Mouse (Mus musculus): ENCODE measurements around the gene Srd5a1.
"Not testable (repeated sequence)": the region's sequence is repeated elsewhere in the genome, so short reads cannot be mapped to it uniquely, and the experiment has no call there.

Gene Srd5a1

DNA sequence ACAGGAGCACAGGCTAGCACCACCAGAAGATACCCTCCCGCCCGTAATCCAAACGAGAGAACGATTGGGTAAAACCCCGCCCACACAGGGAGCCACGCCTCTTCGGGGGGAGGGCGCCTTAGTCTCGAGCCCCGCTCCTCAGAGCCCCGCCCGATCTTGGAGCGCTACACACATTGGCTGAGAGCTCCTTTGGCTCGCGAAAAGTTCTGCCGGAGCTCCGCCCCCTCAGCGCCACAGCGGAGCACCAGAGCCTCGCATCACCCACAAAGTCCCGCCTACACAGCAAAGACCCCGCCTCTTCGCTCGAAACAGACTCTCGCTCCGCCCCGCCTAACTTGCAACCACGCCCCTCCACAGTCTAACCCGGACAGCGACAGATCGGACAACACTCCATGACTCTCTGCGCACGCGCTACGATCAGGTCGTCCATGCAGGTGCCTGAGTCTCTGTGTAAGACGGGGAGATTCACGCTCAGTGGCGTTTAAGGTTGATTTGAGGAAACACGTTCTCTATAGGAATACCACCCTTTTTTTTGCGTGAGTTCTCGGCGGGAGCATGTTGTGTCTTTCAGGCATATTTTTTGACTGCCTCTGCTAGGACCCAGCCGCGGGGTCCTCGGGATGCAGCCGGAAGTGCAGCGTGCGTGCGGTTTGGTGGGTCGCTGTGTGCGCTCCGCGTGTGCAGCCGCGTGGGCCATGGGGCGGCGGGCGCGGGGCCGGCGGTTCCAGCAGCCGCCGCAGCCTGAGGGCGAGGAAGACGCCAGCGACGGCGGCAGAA lies at the start of gene Srd5a1:
Gene Srd5a1, minus strand, starts transcription at position 45 of the 777 bp plus-strand sequence.
- peak; percentile 100 for DNase-seq (ENCODE audit: low read depth, low spot score)

DNA sequence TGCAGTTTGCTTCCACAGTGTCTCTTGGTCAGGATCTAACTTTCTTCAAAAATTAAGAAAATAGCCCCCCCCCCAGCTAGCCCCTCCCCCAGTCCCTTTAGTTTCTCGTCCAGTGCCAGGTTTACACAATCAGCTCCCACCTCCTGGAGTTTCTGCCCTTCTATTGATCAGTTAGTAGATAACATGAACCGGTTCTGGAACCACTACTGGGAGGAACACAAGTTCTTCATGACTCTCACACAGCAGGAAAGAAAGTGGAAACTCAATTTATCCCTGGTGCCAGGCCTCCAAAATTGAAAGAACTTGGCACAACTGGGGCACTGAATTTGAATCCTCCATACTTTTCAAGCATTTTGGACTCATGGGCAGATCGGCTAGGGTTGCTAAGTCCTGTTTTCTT lies 43.3 kb upstream of the Srd5a1 start:
- no peak for DNase-seq (ENCODE audit: low read depth, low spot score)

DNA sequence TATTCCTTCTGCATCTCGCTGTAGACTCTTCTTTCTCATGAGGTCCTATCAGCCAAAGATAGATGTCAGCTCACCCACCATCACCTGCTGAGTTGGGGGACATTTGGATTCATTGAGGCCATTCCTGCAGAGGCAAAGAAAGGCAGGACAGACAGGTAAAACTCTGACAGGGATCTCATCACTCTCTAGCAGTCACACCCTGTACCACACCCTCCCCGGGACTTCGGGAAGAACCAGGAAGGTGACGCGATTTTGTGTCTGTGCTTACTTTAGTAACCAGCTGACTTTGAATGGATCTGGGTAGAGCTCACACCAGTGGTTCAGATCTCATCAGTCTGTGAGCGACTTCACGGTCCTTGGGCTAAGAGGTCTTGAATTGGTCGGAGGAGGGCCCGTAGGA lies 35.2 kb upstream of the Srd5a1 start:
- DNase-seq (ENCODE audit: low read depth, low spot score): no peak

GRCm38 (mm10) chr13:69645694-69646423 lies 34.6 kb upstream of the Srd5a1 start:
- no peak for DNase-seq (ENCODE audit: low read depth, low spot score)

DNA sequence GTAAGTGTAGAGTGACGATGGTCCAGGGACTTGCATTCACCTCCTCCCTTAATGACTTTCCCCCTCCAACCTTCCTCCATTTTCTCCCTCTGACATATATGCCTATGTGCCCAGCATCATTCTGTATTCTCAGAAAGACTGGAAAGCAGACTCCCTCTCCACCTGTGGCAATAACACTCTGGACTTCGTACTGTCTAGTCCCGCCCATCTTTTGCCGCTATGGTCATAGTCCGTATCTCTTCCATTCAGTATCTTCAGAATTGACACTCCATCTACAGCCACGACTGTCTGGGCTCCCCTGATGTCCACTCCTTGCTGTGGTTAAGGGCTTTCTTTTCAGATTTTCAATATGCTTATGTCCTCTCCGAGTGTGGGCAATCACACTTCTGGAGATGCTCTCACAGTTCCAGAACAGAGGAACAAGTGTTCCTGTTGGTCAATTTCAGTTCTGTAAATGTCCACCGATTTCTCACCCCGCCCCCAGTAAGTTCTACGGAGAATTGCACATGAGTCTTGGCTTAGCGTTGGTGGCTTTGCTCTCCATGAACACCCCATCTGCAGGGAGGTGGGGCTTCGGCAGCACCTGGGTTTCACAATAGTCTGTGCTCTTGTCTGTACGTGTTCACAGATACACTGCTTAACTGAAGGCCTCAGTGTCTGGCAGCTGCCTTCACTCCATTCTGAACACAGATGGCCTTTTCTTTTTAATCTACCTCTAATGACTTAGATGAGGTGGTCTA lies 33.4 kb upstream of the Srd5a1 start:
- no peak for DNase-seq (ENCODE audit: low read depth, low spot score)

GRCm38 (mm10) chr13:69643937-69644336 lies 32.7 kb upstream of the Srd5a1 start:
- DNase-seq (ENCODE audit: low read depth, low spot score): no peak

DNA sequence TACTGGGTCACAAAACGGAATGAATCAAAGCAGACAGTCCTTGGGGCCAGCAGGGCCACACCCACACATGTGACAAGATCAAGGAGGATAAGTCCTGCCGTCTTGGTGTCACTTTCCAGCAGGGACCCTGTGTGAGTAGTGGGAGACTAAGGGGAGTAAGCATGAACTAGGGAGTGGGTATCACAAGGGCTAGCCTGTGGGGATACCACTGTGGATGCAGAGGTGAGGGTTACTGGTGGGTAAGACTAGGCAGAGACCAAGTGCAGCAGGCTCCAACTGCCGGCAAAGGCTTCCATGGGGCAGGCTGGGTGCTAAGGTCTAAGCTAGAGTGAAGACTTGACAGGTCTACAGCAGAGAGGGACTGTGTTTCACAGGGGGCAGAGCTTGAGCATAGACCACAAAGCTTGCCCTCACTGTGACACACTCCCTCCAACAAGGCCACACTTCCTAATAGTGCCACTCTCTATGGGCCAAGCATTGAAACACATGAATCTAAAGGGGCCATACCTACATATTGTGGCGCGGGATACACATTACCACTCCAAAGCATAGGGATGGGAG lies 31.5 kb upstream of the Srd5a1 start:
- DNase-seq (ENCODE audit: low read depth, low spot score): no peak

GRCm38 (mm10) chr13:69641017-69641416 lies 29.8 kb upstream of the Srd5a1 start:
- no peak for DNase-seq (ENCODE audit: low read depth, low spot score)

- DNase-seq (ENCODE audit: low read depth, low spot score): no peak
These were observed 29.3 kb upstream of the Srd5a1 start for GRCm38 (mm10) chr13:69640541-69640940.

GRCm38 (mm10) chr13:69640126-69640525 lies 28.9 kb upstream of the Srd5a1 start:
- no peak for DNase-seq (ENCODE audit: low read depth, low spot score)

DNA sequence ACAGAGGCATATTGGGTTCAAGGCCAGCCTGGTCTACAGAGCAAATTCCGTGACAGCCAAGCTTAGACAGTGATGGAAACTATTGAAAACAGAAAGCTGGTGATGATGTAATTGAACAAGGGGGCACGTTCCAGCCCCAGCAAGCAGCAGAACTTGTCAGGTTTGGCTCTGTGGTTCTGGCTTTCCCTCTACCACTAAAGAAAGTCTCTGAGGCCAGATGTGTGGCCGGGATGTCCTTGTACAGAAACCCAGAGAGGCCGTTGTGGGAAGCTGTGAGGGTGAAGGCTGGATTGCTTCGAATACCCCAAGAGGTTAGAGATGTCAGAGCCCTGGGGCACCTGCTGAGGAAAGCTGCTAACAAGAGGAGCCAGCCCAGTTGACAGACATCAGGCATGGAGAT lies 28.0 kb upstream of the Srd5a1 start:
- no peak for DNase-seq (ENCODE audit: low read depth, low spot score)

DNA sequence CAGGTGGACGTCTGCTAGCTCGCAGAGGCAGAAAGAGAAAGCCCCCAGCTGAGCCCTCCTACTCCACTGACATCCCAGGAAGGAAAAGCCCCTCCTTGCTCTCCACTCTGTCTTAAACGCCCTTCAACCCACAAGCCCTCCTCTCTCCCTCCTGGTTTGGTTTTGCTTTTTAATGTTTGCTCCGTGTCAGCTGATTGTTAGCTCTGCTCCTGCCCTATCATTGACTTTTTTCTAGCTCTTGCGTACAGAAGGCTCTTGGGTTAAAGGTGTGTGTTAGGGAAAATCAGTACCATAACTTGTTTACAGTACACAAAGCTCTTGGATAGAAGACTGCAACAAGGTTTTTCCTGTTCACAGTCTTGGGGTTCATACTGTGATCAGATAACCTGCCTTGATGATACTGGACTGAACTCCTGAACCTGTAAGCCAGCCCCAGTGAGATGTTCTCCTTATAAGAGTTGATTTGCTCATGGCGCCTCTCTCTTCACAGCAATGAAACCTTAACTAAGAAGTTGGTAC lies 26.9 kb upstream of the Srd5a1 start:
- no peak for DNase-seq (ENCODE audit: low read depth, low spot score)

DNA sequence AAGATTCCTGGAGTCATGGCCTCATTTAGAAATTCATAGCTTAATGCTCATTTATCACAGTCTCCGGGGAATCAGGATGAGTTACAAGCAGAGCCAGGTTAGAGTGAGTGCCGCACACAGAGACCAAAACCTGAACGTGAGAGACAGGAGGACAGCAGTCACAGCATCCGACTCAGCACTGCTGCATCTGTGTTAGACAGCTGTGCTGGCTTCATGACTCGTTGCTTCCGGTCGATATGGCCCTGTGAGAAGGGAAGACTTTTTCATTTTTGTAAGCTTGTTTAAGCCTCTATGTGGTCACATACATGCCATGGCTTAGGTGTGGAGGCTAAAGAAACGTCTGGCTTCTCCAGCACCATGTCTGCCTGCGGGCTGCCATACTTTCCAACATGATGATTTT lies 26.4 kb upstream of the Srd5a1 start:
- DNase-seq (ENCODE audit: low read depth, low spot score): no peak

GRCm38 (mm10) chr13:69636816-69637215 lies 25.6 kb upstream of the Srd5a1 start:
- no peak for DNase-seq (ENCODE audit: low read depth, low spot score)

DNA sequence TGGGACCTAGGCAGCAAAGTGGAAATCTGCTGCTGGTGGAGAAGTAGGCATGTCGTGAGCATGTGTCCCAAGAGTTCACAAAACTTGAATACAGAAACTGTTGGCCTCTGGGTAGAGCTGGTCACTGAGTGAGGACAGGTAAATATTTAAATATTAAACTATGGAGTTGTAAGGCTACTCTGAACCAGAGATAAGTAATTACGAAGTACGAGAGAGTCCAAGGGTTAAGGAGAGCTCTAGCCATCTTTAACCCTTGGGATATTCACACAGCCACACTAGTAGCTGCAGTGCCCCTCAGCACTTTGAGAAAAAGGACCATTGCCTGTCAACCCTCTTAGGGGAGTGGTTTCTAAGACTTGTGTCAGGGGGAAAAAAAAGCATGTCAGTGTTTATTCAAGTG lies 25.1 kb upstream of the Srd5a1 start:
- DNase-seq (ENCODE audit: low read depth, low spot score): no peak

DNA sequence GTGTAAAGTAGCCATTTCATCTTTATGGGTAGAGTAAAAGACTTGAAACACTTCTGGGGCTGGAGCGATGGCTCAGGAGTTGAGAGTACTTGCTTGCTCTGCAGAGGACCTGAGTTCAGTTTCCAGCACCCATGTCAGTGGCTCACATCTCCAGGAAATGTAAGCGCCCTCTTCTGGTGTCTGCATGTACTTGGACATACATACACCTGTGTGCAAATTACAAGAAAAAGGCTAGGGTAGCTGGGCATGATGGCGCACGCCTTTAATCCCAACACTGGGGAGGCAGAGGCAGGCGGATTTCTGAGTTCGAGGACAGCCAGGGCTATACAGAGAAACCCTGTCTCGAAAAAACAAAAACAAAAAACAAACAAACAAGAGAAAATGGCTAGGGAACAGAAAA lies 24.6 kb upstream of the Srd5a1 start:
- DNase-seq (ENCODE audit: low read depth, low spot score): not testable (repeated sequence)

- DNase-seq (ENCODE audit: low read depth, low spot score): no peak
These were observed 22.7 kb upstream of the Srd5a1 start for GRCm38 (mm10) chr13:69633988-69634387.

DNA sequence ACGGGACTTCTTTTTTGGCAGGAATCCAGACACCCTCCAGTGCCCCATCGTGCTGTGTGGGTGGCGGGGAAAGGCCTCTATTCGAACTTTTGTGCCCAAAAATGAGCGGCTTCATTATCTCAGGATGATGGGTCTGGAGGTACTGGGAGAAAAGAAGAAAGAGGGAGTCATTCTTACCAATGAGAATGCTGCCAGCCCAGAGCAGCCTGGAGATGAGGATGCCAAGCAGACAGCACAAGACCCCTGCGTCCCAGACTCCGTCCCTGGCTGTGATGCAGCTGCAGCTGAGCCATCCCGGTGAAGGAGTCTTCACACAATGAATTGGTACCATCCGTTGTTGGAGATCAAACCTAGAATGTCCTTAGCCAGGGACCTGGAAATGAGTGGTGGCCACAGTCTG lies 22.3 kb upstream of the Srd5a1 start:
- DNase-seq (ENCODE audit: low read depth, low spot score): no peak

DNA sequence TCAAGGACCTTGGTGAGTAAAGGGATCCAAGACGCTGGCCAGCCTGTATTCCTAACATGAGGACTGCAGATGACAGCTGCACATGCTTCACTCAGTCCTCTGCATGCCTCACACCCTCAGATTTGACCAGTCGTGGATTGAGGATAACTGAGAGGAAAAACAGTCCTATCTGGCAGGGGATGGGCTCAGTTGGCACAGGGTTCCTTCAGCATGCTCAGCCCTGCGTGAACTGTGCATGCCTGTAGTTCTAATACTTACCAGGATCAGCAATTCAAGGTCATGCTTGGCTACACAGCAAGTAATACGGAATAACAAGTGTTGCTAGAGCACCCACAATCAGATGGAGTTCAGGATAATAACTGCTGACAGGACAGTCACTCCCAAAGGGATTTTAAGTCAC lies 20.4 kb upstream of the Srd5a1 start:
- no peak for DNase-seq (ENCODE audit: low read depth, low spot score)

- no peak for DNase-seq (ENCODE audit: low read depth, low spot score)
These were observed 19.9 kb upstream of the Srd5a1 start for GRCm38 (mm10) chr13:69631111-69631510.

DNA sequence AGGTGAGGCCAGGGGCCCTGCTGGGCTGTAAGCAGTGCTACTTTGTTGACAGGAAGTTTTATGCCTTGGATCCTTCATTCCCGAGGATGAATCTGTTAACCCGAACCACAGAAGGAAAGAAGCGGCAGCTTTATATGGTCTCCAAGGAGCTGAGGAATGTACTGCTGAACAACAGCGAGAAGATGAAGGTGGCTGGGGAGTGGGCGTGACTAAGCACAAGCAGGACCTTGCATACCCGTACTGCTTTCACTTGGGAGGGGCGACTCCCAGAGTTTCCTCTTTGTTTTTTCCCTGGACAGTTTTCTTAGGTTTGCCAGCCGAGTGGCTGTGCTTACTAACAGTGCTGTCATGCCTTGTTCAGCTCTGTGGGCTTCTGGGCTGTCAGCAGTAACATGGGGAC lies 19.3 kb upstream of the Srd5a1 start:
- no peak for DNase-seq (ENCODE audit: low read depth, low spot score)

- DNase-seq (ENCODE audit: low read depth, low spot score): no peak
These were observed 16.7 kb upstream of the Srd5a1 start for GRCm38 (mm10) chr13:69627941-69628340.
